Mouse (Mus musculus) heart, postnatal 0 days (tissue): ENCODE data around the gene Abca8a.

Source experiments
- CTCF ChIP-seq: IDR thresholded peaks from 2 replicates; pipeline ENCODE4 v1.5.1; 2016; ENCODE audit warnings: antibody characterized with exemption, control low read depth, low read depth
- EP300 ChIP-seq: IDR thresholded peaks from 2 replicates; pipeline ENCODE4 v1.6.1; 2016; ENCODE audit warnings: antibody characterized with exemption, low read depth

- TF ChIP-seq CTCF (peak; percentile 33), EP300 (no peak)
Measured at GRCm38 (mm10) chr11:110111137-110111536, 15.4 kb upstream of the Abca8a start.
